Mouse (Mus musculus) thymus, postnatal 0 days (tissue): Measurements from ENCODE around the gene Psme1. TPM values are rescaled to one million over a fixed set of nuclear protein-coding genes. Genes with fewer than 3 reads are reported as not detected.

Source experiments
- DNase-seq: peaks from one replicate; pipeline ENCODE4 v3.0.0-alpha.2; 2015; ENCODE audit warnings: low spot score
- polyA plus RNA-seq: library from polyadenylated mRNA; unstranded; fragments of >200 nt; fragmentation: Nextera tagmentation; extraction: Ambion mirVana; gene quantifications from 2 replicates; pipeline ENCODE4 v1.2.1, GENCODE M21; 2015

Gene Psme1
- 281 and 294 TPM in 2 replicates for polyA plus RNA-seq

GRCm38 (mm10) chr14:55577871-55578667 lies at the start of gene Psme1:
Gene Psme1, plus strand, starts transcription at chr14:55578123.
- peak; percentile 89 for DNase-seq

GRCm38 (mm10) chr14:55536116-55536745 lies 41.7 kb upstream of the Psme1 start:
- DNase-seq, result peak; percentile 32

- no peak for DNase-seq
Observed at GRCm38 (mm10) chr14:55540067-55540786, 37.7 kb upstream of the Psme1 start, which contains the start of gene Pck2. Gene Pck2, plus strand, starts transcription at chr14:55540266.

GRCm38 (mm10) chr14:55540787-55541321 lies 37.1 kb upstream of the Psme1 start:
- no peak for DNase-seq

- no peak for DNase-seq
Observed at GRCm38 (mm10) chr14:55542268-55542667, 35.7 kb upstream of the Psme1 start.

- no peak for DNase-seq
Observed at GRCm38 (mm10) chr14:55544334-55544733, 33.6 kb upstream of the Psme1 start.

GRCm38 (mm10) chr14:55550191-55550590 lies 27.7 kb upstream of the Psme1 start:
- no peak for DNase-seq

GRCm38 (mm10) chr14:55551347-55551746 lies 26.6 kb upstream of the Psme1 start:
- no peak for DNase-seq

- DNase-seq, result no peak
Observed at GRCm38 (mm10) chr14:55551794-55552193, 26.1 kb upstream of the Psme1 start.

- no peak for DNase-seq
Observed at GRCm38 (mm10) chr14:55554635-55555034, 23.3 kb upstream of the Psme1 start.

GRCm38 (mm10) chr14:55555788-55556187 lies 22.1 kb upstream of the Psme1 start:
- no peak for DNase-seq

GRCm38 (mm10) chr14:55557003-55557402 lies 20.9 kb upstream of the Psme1 start:
- peak; percentile 49 for DNase-seq

- DNase-seq, result no peak
Observed at GRCm38 (mm10) chr14:55557587-55557986, 20.3 kb upstream of the Psme1 start.

- DNase-seq, result no peak
Observed at GRCm38 (mm10) chr14:55558740-55559448, 19.0 kb upstream of the Psme1 start.

GRCm38 (mm10) chr14:55559799-55560201 lies 18.1 kb upstream of the Psme1 start, which contains the start of gene Dcaf11:
Gene Dcaf11, plus strand, starts transcription at chr14:55560006.
- DNase-seq, result peak; percentile 91

- DNase-seq, result peak; percentile 99
Observed at GRCm38 (mm10) chr14:55560202-55561073, 17.5 kb upstream of the Psme1 start, which contains the start of gene A730061H03Rik. Gene A730061H03Rik, minus strand, starts transcription at chr14:55560406.

GRCm38 (mm10) chr14:55561860-55562259 lies 16.1 kb upstream of the Psme1 start:
- DNase-seq, result no peak

GRCm38 (mm10) chr14:55563249-55563648 lies 14.7 kb upstream of the Psme1 start:
- DNase-seq, result no peak

GRCm38 (mm10) chr14:55565748-55566147 lies 12.2 kb upstream of the Psme1 start:
- DNase-seq, result no peak

- no peak for DNase-seq
Observed at GRCm38 (mm10) chr14:55567496-55567895, 10.4 kb upstream of the Psme1 start.
